Mouse (Mus musculus): ENCODE results near the gene Ppp1r37. TPM values are rescaled to one million over a fixed set of nuclear protein-coding genes. Genes with fewer than 3 reads are reported as not detected.

The Ppp1r37 gene
- polyA plus RNA-seq (2014; fragmentation: Illumina TruSeq; extraction: RNeasy Lipid Tissue Mini Kit (QIAGEN cat#74804); ENCODE audit: low read depth, low replicate concordance): 1.3 TPM

DNA sequence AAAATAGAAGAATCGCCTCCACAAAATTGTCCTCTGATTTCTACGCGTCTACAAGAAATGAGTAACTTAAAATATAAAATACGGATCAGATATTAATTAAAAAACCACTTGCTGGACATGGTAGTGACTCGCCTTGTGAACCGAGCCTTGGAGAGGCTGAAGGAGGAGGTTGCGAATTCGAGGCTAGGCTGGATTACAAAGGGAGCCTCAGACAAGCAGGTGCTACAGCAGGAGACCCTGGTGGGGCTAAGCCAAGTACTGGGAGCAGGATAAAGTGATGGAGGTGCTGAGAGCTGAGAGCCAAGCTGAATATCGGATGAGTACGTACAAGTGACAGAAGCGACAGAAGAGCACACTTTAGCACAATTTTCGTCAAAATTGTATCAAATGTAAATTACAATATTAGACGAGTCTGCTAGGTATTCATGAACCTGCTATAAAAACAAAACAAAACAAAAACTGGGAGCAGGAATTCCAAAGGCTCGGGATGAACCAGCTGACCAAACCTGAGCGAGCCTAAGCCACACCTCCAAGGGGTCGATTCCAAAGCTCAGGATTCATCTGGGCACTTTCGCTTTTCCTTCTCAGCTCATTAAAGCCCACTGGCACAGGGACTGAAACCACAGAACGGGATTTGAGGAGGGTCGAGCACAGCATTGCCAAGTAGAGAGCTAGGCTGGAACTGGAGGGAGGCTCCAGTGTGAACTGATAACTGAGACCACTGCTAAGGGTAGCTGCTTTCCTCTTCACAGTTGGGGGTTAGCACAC lies at the start of gene Ppp1r37:
Gene Ppp1r37 (minus strand): TSS at position 434 of the 768 bp plus-strand sequence.

DNA sequence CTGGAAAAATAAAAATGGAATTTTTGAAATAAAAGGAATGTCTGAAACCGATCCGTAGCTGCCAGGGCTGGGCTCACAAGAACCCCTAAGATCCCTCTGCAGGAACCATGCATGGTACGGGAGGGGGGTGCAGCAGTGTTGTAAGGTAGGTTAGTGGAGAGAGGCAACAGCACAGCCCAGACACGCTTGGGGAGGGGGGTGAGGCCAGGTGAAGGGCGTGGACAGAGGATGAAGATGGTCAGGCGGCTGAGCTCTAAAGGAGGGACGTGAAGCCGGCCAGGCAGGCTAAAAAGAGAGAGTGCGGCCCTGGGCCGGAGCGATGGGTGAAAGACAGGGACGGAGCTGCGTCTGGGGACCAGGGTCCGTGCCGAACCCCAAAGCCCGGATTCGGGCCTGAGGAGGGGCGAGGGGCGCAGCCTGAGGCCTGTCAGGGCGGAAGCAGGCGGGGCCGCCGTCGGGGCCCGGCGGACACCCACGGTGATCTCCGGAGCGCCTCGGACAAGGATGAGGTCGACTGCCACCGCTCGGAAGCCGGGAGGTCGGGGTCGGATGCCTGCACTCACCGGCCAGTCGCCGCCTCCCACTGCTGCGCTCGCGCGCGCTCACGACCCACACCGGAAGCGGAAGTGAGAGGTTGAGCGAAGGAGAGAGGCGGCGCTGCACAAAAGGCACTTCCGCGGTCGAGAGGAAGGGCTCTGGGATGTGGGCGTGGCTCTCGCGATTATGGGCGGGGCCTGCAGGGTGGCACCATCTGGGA lies 41.2 kb upstream of the Ppp1r37 start, which contains the start of gene Clasrp:
Gene Clasrp (minus strand): TSS at position 638 of the 757 bp plus-strand sequence.

DNA sequence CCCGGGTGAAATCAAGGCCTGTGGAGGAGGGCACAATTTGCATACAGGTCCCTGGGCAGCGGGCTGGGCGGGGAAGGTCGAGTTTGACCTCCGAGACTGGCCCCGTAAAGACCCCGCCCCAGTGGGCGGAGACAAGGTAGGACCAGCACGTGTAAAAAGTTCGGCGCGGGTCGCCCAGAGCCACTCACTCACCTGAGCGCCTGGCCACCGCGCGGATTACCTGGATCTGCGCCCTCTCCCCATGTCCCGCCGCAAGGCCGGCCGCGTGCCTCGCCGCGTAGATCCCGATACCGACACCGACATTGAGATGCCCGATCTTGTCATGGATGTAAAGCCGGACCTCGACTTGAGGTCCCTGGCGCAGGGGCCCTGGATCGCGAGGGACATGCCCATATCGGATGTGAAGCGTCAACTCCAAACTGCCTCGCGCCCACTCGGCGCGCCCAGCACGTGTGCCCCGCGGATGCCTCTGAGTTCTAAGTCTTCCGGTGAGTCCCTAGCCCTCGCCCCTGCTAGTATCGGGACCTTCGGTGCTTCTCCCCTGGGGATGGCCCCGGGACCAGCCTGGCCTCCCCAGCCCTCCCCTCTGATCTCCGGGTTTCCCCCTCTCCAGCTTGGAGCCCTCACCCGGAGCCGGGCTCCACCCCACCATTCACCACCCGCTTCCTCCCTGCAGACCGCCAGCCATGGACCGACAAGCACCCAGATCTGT lies 14.4 kb upstream of the Ppp1r37 start, which contains the start of the genes Zfp296 and Gemin7:
Gene Zfp296 (plus strand): TSS at position 147 of the 712 bp plus-strand sequence.
Gene Gemin7 (minus strand): TSS at position 455 of the 712 bp plus-strand sequence.

DNA sequence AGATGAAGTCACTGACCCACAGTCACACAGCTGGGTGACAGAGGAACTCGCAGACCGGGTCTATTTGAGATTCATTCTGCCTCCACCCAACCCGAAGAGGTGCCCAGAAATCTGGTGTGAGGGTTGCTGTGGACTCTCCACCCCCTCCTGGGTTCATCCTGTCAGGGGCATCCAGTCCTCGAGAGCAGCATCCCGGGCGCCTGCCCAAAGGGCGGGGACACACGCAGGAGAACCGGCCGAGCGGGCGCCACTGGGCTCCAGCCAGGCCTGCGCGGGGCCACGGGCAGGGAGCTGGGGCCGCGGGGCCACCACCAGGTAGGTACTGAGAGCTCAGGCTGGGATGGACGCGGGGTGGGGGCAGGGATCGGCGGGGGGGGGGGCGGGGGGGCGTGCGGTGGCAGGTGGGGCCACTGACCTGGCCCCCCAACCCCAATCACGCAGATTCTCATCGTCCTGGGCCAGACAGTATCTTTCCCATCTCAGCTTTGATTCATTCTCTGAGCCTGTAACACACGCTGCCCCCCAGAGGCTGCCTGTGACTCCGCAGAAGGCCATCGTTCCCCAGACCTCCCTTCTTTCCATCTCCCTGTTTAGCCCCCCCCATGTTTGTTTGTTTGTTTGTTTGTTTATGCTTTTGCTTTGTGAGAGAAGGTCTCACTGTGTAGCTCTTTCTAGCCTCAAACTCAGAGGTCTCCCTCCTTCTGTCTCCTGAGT lies 45.1 kb downstream of the Ppp1r37 start, which contains the start of gene Nkpd1:
Gene Nkpd1 (plus strand): TSS at position 187 of the 714 bp plus-strand sequence.

DNA sequence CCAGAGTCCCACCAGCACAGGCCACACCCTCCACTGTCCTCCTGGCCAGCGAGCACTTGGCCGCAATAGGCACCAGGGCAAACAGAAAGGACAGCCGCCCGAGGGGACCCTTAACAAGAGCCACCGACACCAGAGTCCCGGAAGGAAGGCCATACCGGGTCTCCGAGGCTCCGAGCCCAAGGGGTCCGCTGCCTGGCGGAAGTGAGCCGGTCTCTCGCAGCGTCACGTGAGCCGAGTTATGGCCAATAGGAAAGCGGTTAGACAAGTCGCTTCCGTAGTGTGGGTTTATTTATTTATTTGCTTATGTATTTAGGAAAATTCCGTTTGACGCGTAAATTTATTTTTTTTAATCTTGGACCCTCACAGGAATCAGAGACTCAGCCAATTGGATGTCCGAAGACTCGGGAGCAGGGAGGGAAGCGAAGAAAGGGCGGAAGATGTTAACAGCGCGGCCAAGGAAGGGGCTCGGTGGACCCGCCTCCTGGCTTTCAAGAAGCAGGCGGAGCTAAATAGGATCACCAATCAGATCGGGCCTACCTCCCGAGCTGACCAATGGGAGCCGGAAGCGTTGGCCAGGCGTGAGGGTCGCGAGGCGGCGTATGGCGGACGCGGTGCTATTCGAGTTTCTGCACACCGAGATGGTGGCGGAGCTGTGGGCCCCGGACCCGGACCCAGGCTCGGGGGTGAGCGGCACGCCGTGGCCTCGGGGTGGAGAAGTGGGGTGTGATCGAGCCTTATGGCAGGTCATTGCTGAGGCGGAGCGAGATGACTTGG lies 54.5 kb downstream of the Ppp1r37 start, which contains the start of the genes Bloc1s3 and Trappc6a:
Gene Bloc1s3 (minus strand): TSS at position 218 of the 774 bp plus-strand sequence.
Gene Trappc6a (plus strand): TSS at position 246 of the 774 bp plus-strand sequence.

Other genes with a start within 250 kb of the Ppp1r37 start
- gene Ercc1, start 218.3 kb downstream of the Ppp1r37 start, polyA plus RNA-seq (2014; fragmentation: Illumina TruSeq; extraction: RNeasy Lipid Tissue Mini Kit (QIAGEN cat#74804); ENCODE audit: low read depth, low replicate concordance): 1.9 TPM
- 0.95 TPM for gene Cd3eap, start 203.6 kb downstream of the Ppp1r37 start, polyA plus RNA-seq (2014; fragmentation: Illumina TruSeq; extraction: RNeasy Lipid Tissue Mini Kit (QIAGEN cat#74804); ENCODE audit: low read depth, low replicate concordance)
- gene Ppp1r13l, start 203.3 kb downstream of the Ppp1r37 start, polyA plus RNA-seq (2014; fragmentation: Illumina TruSeq; extraction: RNeasy Lipid Tissue Mini Kit (QIAGEN cat#74804); ENCODE audit: low read depth, low replicate concordance): 0.29 TPM
- 0.40 TPM for gene Ercc2, start 181.1 kb downstream of the Ppp1r37 start, polyA plus RNA-seq (2014; fragmentation: Illumina TruSeq; extraction: RNeasy Lipid Tissue Mini Kit (QIAGEN cat#74804); ENCODE audit: low read depth, low replicate concordance)
- gene Klc3, start 159.0 kb downstream of the Ppp1r37 start, polyA plus RNA-seq (2014; fragmentation: Illumina TruSeq; extraction: RNeasy Lipid Tissue Mini Kit (QIAGEN cat#74804); ENCODE audit: low read depth, low replicate concordance): not detected
- not detected for gene Ckm, start 158.3 kb downstream of the Ppp1r37 start, polyA plus RNA-seq (2014; fragmentation: Illumina TruSeq; extraction: RNeasy Lipid Tissue Mini Kit (QIAGEN cat#74804); ENCODE audit: low read depth, low replicate concordance)
- 0.82 TPM for gene Mark4, start 104.3 kb downstream of the Ppp1r37 start, polyA plus RNA-seq (2014; fragmentation: Illumina TruSeq; extraction: RNeasy Lipid Tissue Mini Kit (QIAGEN cat#74804); ENCODE audit: low read depth, low replicate concordance)
- gene Exoc3l2, start 99.7 kb downstream of the Ppp1r37 start, polyA plus RNA-seq (2014; fragmentation: Illumina TruSeq; extraction: RNeasy Lipid Tissue Mini Kit (QIAGEN cat#74804); ENCODE audit: low read depth, low replicate concordance): 0.34 TPM
- 1.6 TPM for gene Bloc1s3, start 54.7 kb downstream of the Ppp1r37 start, polyA plus RNA-seq (2014; fragmentation: Illumina TruSeq; extraction: RNeasy Lipid Tissue Mini Kit (QIAGEN cat#74804); ENCODE audit: low read depth, low replicate concordance)
- not detected for gene Trappc6a, start 54.7 kb downstream of the Ppp1r37 start, polyA plus RNA-seq (2014; fragmentation: Illumina TruSeq; extraction: RNeasy Lipid Tissue Mini Kit (QIAGEN cat#74804); ENCODE audit: low read depth, low replicate concordance)
- not detected for gene Nkpd1, start 45.2 kb downstream of the Ppp1r37 start, polyA plus RNA-seq (2014; fragmentation: Illumina TruSeq; extraction: RNeasy Lipid Tissue Mini Kit (QIAGEN cat#74804); ENCODE audit: low read depth, low replicate concordance)
- not detected for gene Zfp296, start 14.2 kb upstream of the Ppp1r37 start, polyA plus RNA-seq (2014; fragmentation: Illumina TruSeq; extraction: RNeasy Lipid Tissue Mini Kit (QIAGEN cat#74804); ENCODE audit: low read depth, low replicate concordance)
- 10.5 TPM for gene Gemin7, start 14.5 kb upstream of the Ppp1r37 start, polyA plus RNA-seq (2014; fragmentation: Illumina TruSeq; extraction: RNeasy Lipid Tissue Mini Kit (QIAGEN cat#74804); ENCODE audit: low read depth, low replicate concordance)
- gene Clasrp, start 41.4 kb upstream of the Ppp1r37 start, polyA plus RNA-seq (2014; fragmentation: Illumina TruSeq; extraction: RNeasy Lipid Tissue Mini Kit (QIAGEN cat#74804); ENCODE audit: low read depth, low replicate concordance): 1.7 TPM
- 0.11 TPM for gene Relb, start 66.4 kb upstream of the Ppp1r37 start, polyA plus RNA-seq (2014; fragmentation: Illumina TruSeq; extraction: RNeasy Lipid Tissue Mini Kit (QIAGEN cat#74804); ENCODE audit: low read depth, low replicate concordance)
- 20.7 TPM for gene Clptm1, start 102.0 kb upstream of the Ppp1r37 start, polyA plus RNA-seq (2014; fragmentation: Illumina TruSeq; extraction: RNeasy Lipid Tissue Mini Kit (QIAGEN cat#74804); ENCODE audit: low read depth, low replicate concordance)
- gene Apoc2, start 114.9 kb upstream of the Ppp1r37 start, polyA plus RNA-seq (2014; fragmentation: Illumina TruSeq; extraction: RNeasy Lipid Tissue Mini Kit (QIAGEN cat#74804); ENCODE audit: low read depth, low replicate concordance): 44.8 TPM
- gene Gm44805, start 118.3 kb upstream of the Ppp1r37 start, polyA plus RNA-seq (2014; fragmentation: Illumina TruSeq; extraction: RNeasy Lipid Tissue Mini Kit (QIAGEN cat#74804); ENCODE audit: low read depth, low replicate concordance): not detected
- 123 TPM for gene Apoc4, start 118.4 kb upstream of the Ppp1r37 start, polyA plus RNA-seq (2014; fragmentation: Illumina TruSeq; extraction: RNeasy Lipid Tissue Mini Kit (QIAGEN cat#74804); ENCODE audit: low read depth, low replicate concordance)
- gene Apoc1, start 129.6 kb upstream of the Ppp1r37 start, polyA plus RNA-seq (2014; fragmentation: Illumina TruSeq; extraction: RNeasy Lipid Tissue Mini Kit (QIAGEN cat#74804); ENCODE audit: low read depth, low replicate concordance): 3,872 TPM
- gene Apoe, start 136.1 kb upstream of the Ppp1r37 start, polyA plus RNA-seq (2014; fragmentation: Illumina TruSeq; extraction: RNeasy Lipid Tissue Mini Kit (QIAGEN cat#74804); ENCODE audit: low read depth, low replicate concordance): 941 TPM
- 1.1 TPM for gene Tomm40, start 152.4 kb upstream of the Ppp1r37 start, polyA plus RNA-seq (2014; fragmentation: Illumina TruSeq; extraction: RNeasy Lipid Tissue Mini Kit (QIAGEN cat#74804); ENCODE audit: low read depth, low replicate concordance)
- 2.6 TPM for gene Nectin2, start 187.4 kb upstream of the Ppp1r37 start, polyA plus RNA-seq (2014; fragmentation: Illumina TruSeq; extraction: RNeasy Lipid Tissue Mini Kit (QIAGEN cat#74804); ENCODE audit: low read depth, low replicate concordance)
- 0.16 TPM for gene Bcam, start 207.9 kb upstream of the Ppp1r37 start, polyA plus RNA-seq (2014; fragmentation: Illumina TruSeq; extraction: RNeasy Lipid Tissue Mini Kit (QIAGEN cat#74804); ENCODE audit: low read depth, low replicate concordance)
- gene Cblc, start 233.7 kb upstream of the Ppp1r37 start, polyA plus RNA-seq (2014; fragmentation: Illumina TruSeq; extraction: RNeasy Lipid Tissue Mini Kit (QIAGEN cat#74804); ENCODE audit: low read depth, low replicate concordance): 2.6 TPM